Mouse (Mus musculus) spleen, adult 2 months (tissue): ENCODE results near the gene Acot11.

Experiments
- CTCF ChIP-seq: fragments of 200-500 bp; IDR thresholded peaks from 2 replicates; pipeline ENCODE4 v1.5.1; 2011; ENCODE audit warnings: mild to moderate bottlenecking, inconsistent platforms; ENCODE audit not compliant: insufficient read depth, insufficient read length, insufficient replicate concordance; ENCODE audit errors: extremely low read depth
- POLR2A ChIP-seq: fragments of 200-500 bp; IDR thresholded peaks from 2 replicates; pipeline ENCODE4 v1.6.1; 2011; ENCODE audit warnings: low read depth, low read length, inconsistent platforms

DNA sequence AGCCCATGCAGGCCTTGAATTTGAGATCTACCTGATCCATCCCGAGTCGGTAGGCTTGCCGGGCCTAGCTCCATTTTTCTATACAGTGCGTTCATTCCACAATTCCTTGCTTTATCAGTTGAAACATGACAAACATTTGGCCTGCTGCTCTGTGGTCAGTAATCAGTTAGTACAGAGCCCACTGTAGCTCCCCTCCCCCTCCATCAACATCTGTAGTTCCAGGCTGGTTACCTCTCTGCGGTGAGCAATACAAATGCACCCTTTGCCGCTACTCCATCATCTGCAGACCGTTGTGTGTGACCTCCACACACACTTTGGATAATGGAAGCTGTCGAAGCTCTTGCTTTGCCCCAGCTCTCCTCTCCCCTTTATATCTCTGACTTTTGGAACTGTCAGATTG, 6.4 kb upstream of the Acot11 start:
- TF ChIP-seq CTCF (no peak), POLR2A (no peak)
